Mouse (Mus musculus) bone marrow, adult 2 months (tissue): ENCODE results near the gene Ror1.

Experiments
- CTCF ChIP-seq: fragments of 200-500 bp; IDR thresholded peaks from 2 replicates; pipeline ENCODE4 v1.5.1; 2011; ENCODE audit warnings: low read length, control low read depth; ENCODE audit not compliant: control insufficient read depth, insufficient read depth
- POLR2A ChIP-seq: fragments of 200-500 bp; IDR thresholded peaks from 2 replicates; pipeline ENCODE4 v1.6.1; 2011; ENCODE audit warnings: low read depth, mild to moderate bottlenecking, control low read depth, low read length, borderline replicate concordance; ENCODE audit not compliant: control insufficient read depth

DNA sequence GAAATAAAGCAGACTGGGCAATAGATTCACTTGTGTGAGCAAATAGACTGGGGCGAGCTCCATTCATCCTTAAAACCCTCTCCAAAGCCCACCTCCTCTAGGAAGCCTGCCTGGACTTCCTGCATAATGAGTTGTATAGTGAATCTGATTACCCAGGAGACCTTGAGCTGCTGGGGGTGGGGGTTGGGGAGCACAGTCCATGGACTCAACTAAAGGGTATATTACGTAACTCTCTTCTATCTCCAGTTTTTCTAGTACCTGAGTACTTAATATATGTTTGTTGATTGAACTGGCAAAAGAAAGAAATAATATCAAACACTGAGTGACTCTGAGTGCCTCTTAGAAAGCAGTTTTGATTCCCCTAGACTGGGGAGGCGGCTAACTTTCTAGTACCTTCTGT lies 128.4 kb downstream of the Ror1 start:
- TF ChIP-seq CTCF (no peak), POLR2A (no peak)
